Mouse (Mus musculus) intestine, postnatal 0 days (tissue): ENCODE measurements around the gene Tmem115. TPM values are rescaled to one million over a fixed set of nuclear protein-coding genes. Genes with fewer than 3 reads are reported as not detected.
A peak's percentile ranks its signal among the peaks of the same experiment; 100 is the strongest.

ENCODE experiments used
- ATAC-seq: fragments of 200-750 bp; cut with Nextera tagmentation; 2 replicates; pipeline ENCODE4 v1.8.0; 2017; ENCODE audit warnings: mild to moderate bottlenecking, moderate TSS enrichment, moderate library complexity
- H3K27ac ChIP-seq: fragments of 300-500 bp; sonication (generic); 2 replicates; pipeline ENCODE4 v1.5.1; 2014; ENCODE audit warnings: mild to moderate bottlenecking, low read depth, low read length, moderate library complexity
- H3K27me3 ChIP-seq: fragments of 300-500 bp; sonication (generic); replicated peaks from 2 replicates; pipeline ENCODE4 v1.6.1; 2014; ENCODE audit warnings: low read length, mixed read lengths; ENCODE audit not compliant: control insufficient read depth, insufficient read depth
- H3K36me3 ChIP-seq: fragments of 300-500 bp; sonication (generic); 2 replicates; pipeline ENCODE4 v1.6.1; 2014; ENCODE audit warnings: mild to moderate bottlenecking, moderate library complexity; ENCODE audit not compliant: control insufficient read depth, insufficient read depth
- H3K4me1 ChIP-seq: fragments of 300-500 bp; sonication (generic); replicated peaks from 2 replicates; pipeline ENCODE4 v1.6.1; 2014; ENCODE audit warnings: antibody characterized with exemption, low read length, mixed read lengths; ENCODE audit not compliant: control insufficient read depth, insufficient read depth
- H3K4me2 ChIP-seq: fragments of 300-500 bp; sonication (generic); replicated peaks from 2 replicates; pipeline ENCODE4 v1.6.1; 2014; ENCODE audit warnings: low read depth, mild to moderate bottlenecking, moderate library complexity
- H3K4me3 ChIP-seq: fragments of 300-500 bp; sonication (generic); 2 replicates; pipeline ENCODE4 v1.5.1; 2014; ENCODE audit warnings: low read depth, low read length
- H3K9ac ChIP-seq: fragments of 300-500 bp; sonication (generic); 2 replicates; pipeline ENCODE4 v1.6.1; 2014; ENCODE audit warnings: mild to moderate bottlenecking, low read depth, low read length
- H3K9me3 ChIP-seq: fragments of 300-500 bp; sonication (generic); 2 replicates; pipeline ENCODE4 v1.6.1; 2016; ENCODE audit warnings: mixed run types; ENCODE audit not compliant: control insufficient read depth
- CTCF ChIP-seq: sonication (generic); IDR thresholded peaks from 2 replicates; pipeline ENCODE4 v1.5.1; 2016; ENCODE audit warnings: low read depth, mild to moderate bottlenecking, control low read depth, antibody characterized with exemption, moderate library complexity
- WGBS: fragments of 180-500 bp; shearing (Covaris S2); extraction: QIAGEN DNeasy Blood & Tissue Kit; methylation state at CpG from one replicate; pipeline ENCODE4 v1.1.7; 2014; 5-methylcytosine and 5-hydroxymethylcytosine counted together
- polyA plus RNA-seq: library from polyadenylated mRNA; unstranded; fragments of >200 nt; fragmentation: Nextera tagmentation; extraction: Ambion mirVana; gene quantifications from 2 replicates; pipeline ENCODE4 v1.2.1, GENCODE M21; 2015

Tmem115 gene
- polyA plus RNA-seq, 1 experiment from 2014 or later: 38.0 TPM

GRCm38 (mm10) chr9:107566041-107566709 lies 32.4 kb downstream of the Tmem115 start:
- peak; percentile 90 for TF ChIP-seq CTCF
- WGBS: 38% methylated on average over 15 of the region's 15 CpGs
- peak overlapping the region; percentile 81; the same call in 1 of the 2 replicates for H3K4me2 ChIP-seq
- H3K4me1 ChIP-seq: peaks cover 16% of the 10 kb centered on the region; the same call in 1 of the 2 replicates
- no peaks in the 10 kb centered on the region for H3K27me3 ChIP-seq
- 0 out of 2 replicates have a peak, but pooled peaks have one; percentile 11 for ATAC-seq
- H3K9ac ChIP-seq: no peak overlapping the region
- H3K27ac ChIP-seq: peak overlapping the region; percentile 84
- H3K9me3 ChIP-seq: no peaks in the 10 kb centered on the region
- no peak overlapping the region for H3K4me3 ChIP-seq
- peaks cover 14% of the 10 kb centered on the region for H3K36me3 ChIP-seq

DNA sequence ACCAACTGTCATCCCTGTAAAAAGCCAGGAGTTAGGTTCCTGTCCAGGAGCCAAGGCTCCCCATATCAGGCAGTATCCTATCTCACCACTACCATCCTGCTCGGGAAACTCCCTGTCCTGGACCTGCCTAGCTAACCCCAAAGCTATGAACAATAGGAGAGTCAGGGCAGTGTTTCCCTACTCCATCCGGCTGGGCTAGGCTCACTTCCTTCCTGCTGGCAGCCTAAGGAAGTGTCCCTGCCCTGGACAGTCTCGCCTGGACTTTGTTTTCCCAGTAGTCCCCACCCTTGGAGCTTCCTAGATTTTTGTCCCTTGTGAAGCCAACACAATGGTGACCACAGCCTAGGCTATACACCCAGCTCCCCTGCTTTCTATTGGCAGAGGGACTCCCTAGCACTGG lies 33.1 kb downstream of the Tmem115 start:
- peak; percentile 9; the same call in 1 of the 2 replicates for ATAC-seq
- H3K9ac ChIP-seq: 0 out of 2 replicates have a peak overlapping the region, but pooled peaks have one; percentile 13
- H3K4me2 ChIP-seq: peak overlapping the region; percentile 81; the same call in 1 of the 2 replicates
- H3K36me3 ChIP-seq: peaks cover 14% of the 10 kb centered on the region
- peak; percentile 43; the same call in 1 of the 2 replicates for TF ChIP-seq CTCF
- H3K27ac ChIP-seq: peak overlapping the region; percentile 84
- H3K4me1 ChIP-seq: peaks cover 16% of the 10 kb centered on the region; the same call in 1 of the 2 replicates
- H3K9me3 ChIP-seq: no peaks in the 10 kb centered on the region
- WGBS: 34% methylated on average over 3 of the region's 3 CpGs
- no peak overlapping the region for H3K4me3 ChIP-seq
- H3K27me3 ChIP-seq: no peaks in the 10 kb centered on the region

DNA sequence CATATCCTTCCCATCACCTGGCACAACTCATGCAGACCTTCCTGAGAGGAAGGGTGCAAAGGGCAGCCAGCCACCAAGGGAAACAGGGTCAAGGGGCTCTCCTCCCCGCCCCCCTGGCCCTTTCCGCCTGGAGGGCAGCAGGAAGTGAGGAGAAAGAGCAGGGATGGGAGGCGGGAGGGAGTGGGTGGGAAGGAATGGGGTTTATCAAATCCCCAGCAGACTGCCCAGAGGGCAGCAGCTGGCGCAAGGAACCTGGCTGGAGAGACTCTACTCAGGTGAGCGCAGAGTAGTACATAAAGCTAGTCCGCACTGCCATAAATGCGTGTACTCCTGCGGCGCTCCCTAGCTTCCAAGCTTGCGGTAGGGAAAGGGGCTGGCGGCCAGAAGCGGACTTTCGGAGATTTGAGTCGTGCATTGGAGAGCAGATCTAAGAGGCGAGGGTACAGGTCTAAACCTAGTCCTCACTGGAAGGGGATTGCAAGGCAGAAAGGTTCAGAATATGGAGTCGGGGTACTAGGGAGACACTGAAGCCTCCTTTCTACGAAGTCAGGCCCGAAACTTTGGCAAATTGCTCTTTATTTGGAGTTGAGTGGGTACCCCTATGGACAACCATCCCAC lies 34.1 kb downstream of the Tmem115 start, which contains the start of gene Hyal2:
Hyal2 (plus strand) TSS at position 244 of the 618 bp plus-strand sequence.
- Histone ChIP-seq H3K4me1 (peaks cover 20% of the 10 kb centered on the region), H3K4me2 (peak within 1 kb of the TSS; percentile 81)
- WGBS: 16% methylated on average over 18 of the region's 18 CpGs

DNA sequence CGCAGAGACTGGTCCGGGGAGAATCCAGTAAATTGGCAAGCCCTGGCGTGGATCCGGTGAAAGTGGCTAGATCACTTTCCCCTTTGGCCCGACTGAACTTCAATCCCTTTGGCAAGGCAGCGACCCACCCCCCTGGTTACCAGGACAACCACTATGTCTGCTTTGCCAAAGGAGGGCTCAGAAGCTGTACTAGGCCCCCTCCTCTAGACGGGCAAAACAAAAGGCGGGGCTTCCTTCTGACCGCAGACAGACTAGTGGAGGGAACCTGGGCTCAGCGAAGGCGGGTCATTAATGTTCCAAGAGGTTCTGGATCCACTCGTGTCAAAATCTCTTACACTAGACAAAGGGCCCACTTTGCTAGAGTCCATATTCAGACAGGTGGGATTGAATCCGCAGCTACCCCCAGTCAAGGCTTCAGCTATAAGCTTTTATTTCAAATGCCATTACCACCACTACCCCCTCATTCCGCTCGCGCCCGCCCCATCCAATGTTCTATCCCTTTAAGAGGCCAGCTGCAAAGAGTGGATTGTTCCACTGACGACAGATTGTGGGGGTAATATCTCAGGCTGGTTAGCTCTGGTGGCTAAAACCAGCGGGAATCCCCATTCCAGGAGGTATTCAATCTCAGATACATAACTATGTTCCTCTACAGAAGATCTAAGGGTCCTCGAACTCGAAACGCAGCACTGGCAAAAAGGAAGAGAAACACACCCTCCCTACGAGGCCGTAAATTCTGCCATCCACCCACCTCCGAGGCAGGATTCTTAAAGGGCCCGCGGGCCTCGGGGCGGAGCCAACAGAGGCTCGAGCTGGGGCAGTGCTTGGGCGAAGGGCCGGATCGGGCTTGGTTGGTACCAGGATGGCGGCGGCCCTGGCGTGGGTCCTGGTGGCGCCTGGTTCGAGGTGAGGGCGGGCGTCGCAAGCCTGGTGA lies 34.9 kb downstream of the Tmem115 start:
- Histone ChIP-seq H3K9me3 (no peaks in the 10 kb centered on the region), H3K4me2 (peak overlapping the region; percentile 81), H3K4me1 (peaks cover 20% of the 10 kb centered on the region), H3K4me3 (peak overlapping the region; percentile 72), H3K9ac (peak overlapping the region; percentile 72), H3K27me3 (no peaks in the 10 kb centered on the region), H3K36me3 (peaks cover 22% of the 10 kb centered on the region; the same call in 1 of the 2 replicates), H3K27ac (peak overlapping the region; percentile 84)
- ATAC-seq: peak; percentile 67
- TF ChIP-seq CTCF: no peak
- under 1% methylated on average over 41 of the region's 41 CpGs for WGBS

More for the DNA sequence above, 34.1 kb downstream of the Tmem115 start, which contains the start of gene Hyal2:
- Histone ChIP-seq H3K36me3 (peaks cover 17% of the 10 kb centered on the region; the same call in 1 of the 2 replicates), H3K4me3 (peak within 1 kb of the TSS; percentile 72), H3K27ac (peak within 1 kb of the TSS; percentile 84), H3K27me3 (no peaks in the 10 kb centered on the region), H3K9me3 (no peaks in the 10 kb centered on the region), H3K9ac (peak within 1 kb of the TSS; percentile 72)
- no peak for TF ChIP-seq CTCF
- ATAC-seq: no peak

GRCm38 (mm10) chr9:107569270-107569669 lies 35.5 kb downstream of the Tmem115 start:
- Histone ChIP-seq H3K4me3 (peak overlapping the region; percentile 72), H3K36me3 (peaks cover 24% of the 10 kb centered on the region; the same call in 1 of the 2 replicates), H3K9ac (peak overlapping the region; percentile 72), H3K4me2 (peak overlapping the region; percentile 81), H3K27me3 (no peaks in the 10 kb centered on the region), H3K4me1 (peaks cover 15% of the 10 kb centered on the region), H3K9me3 (no peaks in the 10 kb centered on the region), H3K27ac (peak overlapping the region; percentile 84)
- TF ChIP-seq CTCF: no peak
- WGBS: 0% methylated on average over 23 of the region's 23 CpGs
- peak; percentile 3; the same call in 1 of the 2 replicates for ATAC-seq
